Mouse (Mus musculus) myocyte (in vitro differentiated cells): ENCODE results near the gene Cel.

ENCODE experiments used
- CEBPB ChIP-seq: IDR thresholded peaks from 2 replicates; pipeline ENCODE4 v1.6.1; 2011; ENCODE audit warnings: mild to moderate bottlenecking, moderate library complexity; ENCODE audit not compliant: poor library complexity, insufficient read depth, severe bottlenecking
- MAX ChIP-seq: IDR thresholded peaks from one replicate; pipeline ENCODE4 v1.6.1; 2011; ENCODE audit warnings: low read depth, mild to moderate bottlenecking, control low read depth
- MYOD1 ChIP-seq, 3 experiments: IDR thresholded peaks; one replicate each; pipeline ENCODE4 v1.6.1; 2011; ENCODE audit warnings: control low read depth in 2 of 3, low read depth in 2 of 3, mild to moderate bottlenecking in 2 of 3, moderate library complexity in 1 of 3; ENCODE audit not compliant: insufficient read length in 2 of 3, control insufficient read depth in 1 of 3
- POLR2A ChIP-seq: IDR thresholded peaks from one replicate; pipeline ENCODE4 v1.6.1; 2011; ENCODE audit warnings: low read depth, mild to moderate bottlenecking, control low read depth, moderate library complexity; ENCODE audit not compliant: insufficient read length

DNA sequence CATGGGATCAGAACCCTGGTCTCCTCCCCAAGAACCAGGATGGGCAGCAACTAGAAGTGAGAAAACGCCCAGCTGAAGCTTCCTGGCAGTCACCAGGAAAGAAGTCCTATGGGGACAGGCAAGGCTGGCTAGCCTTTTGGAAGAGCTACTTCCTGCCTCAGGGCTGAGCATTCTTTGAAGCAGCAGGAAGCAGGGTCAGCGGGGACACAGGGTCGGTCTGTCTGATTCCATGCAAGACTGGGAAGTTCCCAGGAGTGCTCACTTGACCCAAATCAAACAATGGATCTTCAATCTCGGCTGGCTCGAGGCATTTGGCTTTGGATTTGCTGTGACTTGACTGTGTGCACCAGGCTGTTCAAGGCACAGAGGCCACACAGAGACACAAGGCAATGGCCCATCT lies 3.3 kb upstream of the Cel start:
- TF ChIP-seq MAX (no peak), CEBPB (no peak), POLR2A (no peak), MYOD1 (IDR thresholded peaks at IDR 0.05; ENCODE audit: control insufficient read depth in 1 of 3, insufficient read length in 2 of 3, low read depth in 2 of 3) (no peak)
